Mouse (Mus musculus): ENCODE measurements around the gene Npw. TPM values are rescaled to one million over a fixed set of nuclear protein-coding genes. Genes with fewer than 3 reads are reported as not detected.
"Not testable (repeated sequence)": the region's sequence is repeated elsewhere in the genome, so short reads cannot be mapped to it uniquely, and the experiment has no call there.

Gene Npw
- polyA plus RNA-seq, 1 experiment from 2014 or later, result not detected

DNA sequence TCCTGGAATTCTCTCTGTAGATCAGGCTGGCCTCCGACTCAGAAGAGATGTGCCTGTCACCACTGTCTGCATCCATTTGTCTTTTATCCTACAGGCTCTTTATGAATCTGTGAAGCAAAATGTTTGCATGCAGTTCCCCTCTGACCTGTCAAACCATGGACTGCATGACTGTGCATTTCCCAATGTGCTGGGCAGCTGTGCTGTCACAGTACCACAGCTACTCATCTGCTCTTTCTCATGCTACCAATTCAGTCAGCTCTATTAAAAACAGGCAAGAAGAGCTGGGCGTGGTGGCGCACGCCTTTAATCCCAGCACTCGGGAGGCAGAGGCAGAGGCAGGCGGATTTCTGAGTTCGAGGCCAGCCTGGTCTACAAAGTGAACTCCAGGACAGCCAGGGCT is 8.8 kb upstream of the Npw start:
- H3K27me3 ChIP-seq (ENCODE audit: control insufficient read depth, insufficient read depth, low read length); H3K36me3 ChIP-seq (ENCODE audit: control insufficient read depth, insufficient read depth, low read length); H3K4me2 ChIP-seq; H3K4me3 ChIP-seq (ENCODE audit: low read depth, low read length); H3K9ac ChIP-seq (ENCODE audit: low read length); H3K9me3 ChIP-seq (ENCODE audit: control insufficient read depth, low read length); ATAC-seq (ENCODE audit: low FRiP score); DNase-seq (ENCODE audit: low spot score, missing footprints); H3K27ac ChIP-seq (ENCODE audit: low read depth, low read length): not testable (repeated sequence)
- WGBS, result 72% methylated on average over 7 of the region's 7 CpGs
- peaks cover 22% of the 10 kb centered on the region for H3K4me1 ChIP-seq (ENCODE audit: control insufficient read depth, insufficient read depth, low read length)

GRCm38 (mm10) chr17:24654969-24655368 is 3.3 kb downstream of the Npw start:
- DNase-seq (ENCODE audit: low spot score, missing footprints) (no peak), ATAC-seq (ENCODE audit: low FRiP score) (no peak)
- Histone ChIP-seq H3K27me3 (ENCODE audit: control insufficient read depth, insufficient read depth, low read length) (peaks cover 40% of the 10 kb centered on the region), H3K9me3 (ENCODE audit: control insufficient read depth, low read length) (no peaks in the 10 kb centered on the region), H3K4me2 (no peak overlapping the region), H3K9ac (ENCODE audit: low read length) (no peak overlapping the region), H3K4me3 (ENCODE audit: low read depth, low read length) (no peak overlapping the region), H3K27ac (ENCODE audit: low read depth, low read length) (no peak overlapping the region), H3K36me3 (ENCODE audit: control insufficient read depth, insufficient read depth, low read length) (no peaks in the 10 kb centered on the region), H3K4me1 (ENCODE audit: control insufficient read depth, insufficient read depth, low read length) (peaks cover 9% of the 10 kb centered on the region)
- WGBS, result 74% methylated on average over 4 of the region's 4 CpGs

GRCm38 (mm10) chr17:24653967-24654710 is 4.1 kb downstream of the Npw start:
- Histone ChIP-seq H3K27me3 (ENCODE audit: control insufficient read depth, insufficient read depth, low read length) (peaks cover 32% of the 10 kb centered on the region), H3K27ac (ENCODE audit: low read depth, low read length) (no peak overlapping the region), H3K9me3 (ENCODE audit: control insufficient read depth, low read length) (no peaks in the 10 kb centered on the region), H3K36me3 (ENCODE audit: control insufficient read depth, insufficient read depth, low read length) (no peaks in the 10 kb centered on the region), H3K4me3 (ENCODE audit: low read depth, low read length) (no peak overlapping the region), H3K9ac (ENCODE audit: low read length) (no peak overlapping the region), H3K4me2 (peak overlapping the region; percentile 8), H3K4me1 (ENCODE audit: control insufficient read depth, insufficient read depth, low read length) (peaks cover 14% of the 10 kb centered on the region)
- ATAC-seq (ENCODE audit: low FRiP score) (peak; percentile 68), DNase-seq (ENCODE audit: low spot score, missing footprints) (peak; percentile 97)
- 4% methylated on average over 19 of the region's 19 CpGs for WGBS

- H3K27me3 ChIP-seq (ENCODE audit: control insufficient read depth, insufficient read depth, low read length), result peaks cover 12% of the 10 kb centered on the region
- 76% methylated on average over 3 of the region's 3 CpGs for WGBS
- ATAC-seq (ENCODE audit: low FRiP score), result no peak
- no peak overlapping the region for H3K4me2 ChIP-seq
- H3K4me1 ChIP-seq (ENCODE audit: control insufficient read depth, insufficient read depth, low read length), result peaks cover 9% of the 10 kb centered on the region
- no peak overlapping the region for H3K9ac ChIP-seq (ENCODE audit: low read length)
- no peak overlapping the region for H3K4me3 ChIP-seq (ENCODE audit: low read depth, low read length)
- no peaks in the 10 kb centered on the region for H3K36me3 ChIP-seq (ENCODE audit: control insufficient read depth, insufficient read depth, low read length)
- DNase-seq (ENCODE audit: low spot score, missing footprints), result peak; percentile 62
- H3K9me3 ChIP-seq (ENCODE audit: control insufficient read depth, low read length), result no peaks in the 10 kb centered on the region
- H3K27ac ChIP-seq (ENCODE audit: low read depth, low read length), result no peak overlapping the region
Measured at GRCm38 (mm10) chr17:24651835-24652234, 6.4 kb downstream of the Npw start.

GRCm38 (mm10) chr17:24650766-24651165 is 7.5 kb downstream of the Npw start:
- Histone ChIP-seq H3K9ac (ENCODE audit: low read length) (no peak overlapping the region), H3K4me1 (ENCODE audit: control insufficient read depth, insufficient read depth, low read length) (peaks cover 9% of the 10 kb centered on the region), H3K4me3 (ENCODE audit: low read depth, low read length) (no peak overlapping the region), H3K4me2 (no peak overlapping the region), H3K36me3 (ENCODE audit: control insufficient read depth, insufficient read depth, low read length) (no peaks in the 10 kb centered on the region), H3K27ac (ENCODE audit: low read depth, low read length) (no peak overlapping the region), H3K9me3 (ENCODE audit: control insufficient read depth, low read length) (no peaks in the 10 kb centered on the region), H3K27me3 (ENCODE audit: control insufficient read depth, insufficient read depth, low read length) (peaks cover 10% of the 10 kb centered on the region; the same call in 1 of the 2 replicates)
- DNase-seq (ENCODE audit: low spot score, missing footprints) (peak; percentile 83), ATAC-seq (ENCODE audit: low FRiP score) (no peak)
- WGBS, result 73% methylated on average over 4 of the region's 4 CpGs

DNA sequence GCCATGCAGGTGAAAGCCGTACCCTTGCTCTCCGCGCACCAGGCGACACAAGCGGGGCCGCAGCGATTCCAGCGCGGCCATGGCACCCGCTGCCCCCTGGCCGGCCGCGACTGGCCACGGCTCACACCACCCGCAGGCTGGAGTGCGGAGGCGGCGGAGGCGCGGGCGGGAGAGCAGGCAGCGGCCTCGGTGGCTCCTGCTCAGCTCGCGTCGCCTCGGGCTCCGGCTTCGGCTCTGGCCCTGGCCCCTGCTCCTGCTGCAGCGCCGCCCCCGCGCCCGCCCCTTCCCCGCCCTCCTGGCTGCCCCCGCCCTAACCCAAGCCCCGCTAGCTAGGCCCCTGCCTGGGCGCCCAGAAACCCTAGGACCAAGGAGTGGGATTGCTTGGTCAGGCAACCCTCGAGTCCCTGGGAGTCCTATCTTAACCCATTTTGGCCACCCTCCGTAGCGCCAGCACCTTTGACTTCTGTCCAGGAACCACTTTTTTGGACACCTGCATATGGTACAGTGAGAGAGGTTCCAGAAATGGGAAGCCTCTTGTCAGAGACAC is 8.1 kb downstream of the Npw start, which contains the start of gene Slc9a3r2:
Gene Slc9a3r2, minus strand, starts transcription at position 258 of the 547 bp plus-strand sequence.
- no peaks in the 10 kb centered on the region for H3K9me3 ChIP-seq (ENCODE audit: control insufficient read depth, low read length)
- no peak within 1 kb of the TSS for H3K27ac ChIP-seq (ENCODE audit: low read depth, low read length)
- no peaks in the 10 kb centered on the region for H3K36me3 ChIP-seq (ENCODE audit: control insufficient read depth, insufficient read depth, low read length)
- ATAC-seq (ENCODE audit: low FRiP score) (peak; percentile 51), DNase-seq (ENCODE audit: low spot score, missing footprints) (peak; percentile 93)
- 1% methylated on average over 38 of the region's 41 CpGs for WGBS
- H3K9ac ChIP-seq (ENCODE audit: low read length), result peak within 1 kb of the TSS; percentile 70
- peak within 1 kb of the TSS; percentile 47 for H3K4me3 ChIP-seq (ENCODE audit: low read depth, low read length)
- H3K27me3 ChIP-seq (ENCODE audit: control insufficient read depth, insufficient read depth, low read length), result peaks cover 10% of the 10 kb centered on the region; the same call in 1 of the 2 replicates
- H3K4me2 ChIP-seq, result peak within 1 kb of the TSS; percentile 98
- H3K4me1 ChIP-seq (ENCODE audit: control insufficient read depth, insufficient read depth, low read length), result peaks cover 9% of the 10 kb centered on the region

DNA sequence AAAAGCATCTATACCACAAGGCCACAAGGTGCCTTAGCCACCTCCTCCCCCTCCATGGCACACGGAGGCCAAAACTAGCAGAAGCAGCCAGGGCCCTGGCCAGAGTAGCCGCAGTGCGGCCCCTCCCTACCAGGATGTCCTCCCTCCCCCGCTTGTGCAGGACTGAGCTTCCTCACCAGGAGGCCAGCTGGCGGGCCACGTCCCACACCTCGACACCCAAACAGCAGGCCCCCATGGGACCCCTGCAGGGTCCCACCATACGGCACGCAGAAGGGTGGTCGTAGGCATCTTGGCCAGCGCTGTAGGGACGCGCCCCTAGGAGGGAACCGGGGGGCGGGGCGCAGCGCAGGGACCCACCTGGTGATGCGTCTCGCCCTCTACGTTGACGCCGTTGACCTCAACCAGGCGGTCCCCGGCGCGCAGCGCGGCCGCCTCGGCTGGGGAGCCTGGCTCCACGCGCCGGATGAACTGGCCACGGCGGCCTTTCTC is 8.6 kb downstream of the Npw start:
- Histone ChIP-seq H3K27ac (ENCODE audit: low read depth, low read length) (no peak overlapping the region), H3K36me3 (ENCODE audit: control insufficient read depth, insufficient read depth, low read length) (no peaks in the 10 kb centered on the region), H3K9me3 (ENCODE audit: control insufficient read depth, low read length) (no peaks in the 10 kb centered on the region), H3K27me3 (ENCODE audit: control insufficient read depth, insufficient read depth, low read length) (peaks cover 10% of the 10 kb centered on the region; the same call in 1 of the 2 replicates), H3K4me2 (peak overlapping the region; percentile 98), H3K4me3 (ENCODE audit: low read depth, low read length) (peak overlapping the region; percentile 47), H3K9ac (ENCODE audit: low read length) (peak overlapping the region; percentile 70), H3K4me1 (ENCODE audit: control insufficient read depth, insufficient read depth, low read length) (peaks cover 9% of the 10 kb centered on the region)
- WGBS, result 2% methylated on average over 34 of the region's 35 CpGs
- no peak for DNase-seq (ENCODE audit: low spot score, missing footprints)
- peak; percentile 60 for ATAC-seq (ENCODE audit: low FRiP score)

DNA sequence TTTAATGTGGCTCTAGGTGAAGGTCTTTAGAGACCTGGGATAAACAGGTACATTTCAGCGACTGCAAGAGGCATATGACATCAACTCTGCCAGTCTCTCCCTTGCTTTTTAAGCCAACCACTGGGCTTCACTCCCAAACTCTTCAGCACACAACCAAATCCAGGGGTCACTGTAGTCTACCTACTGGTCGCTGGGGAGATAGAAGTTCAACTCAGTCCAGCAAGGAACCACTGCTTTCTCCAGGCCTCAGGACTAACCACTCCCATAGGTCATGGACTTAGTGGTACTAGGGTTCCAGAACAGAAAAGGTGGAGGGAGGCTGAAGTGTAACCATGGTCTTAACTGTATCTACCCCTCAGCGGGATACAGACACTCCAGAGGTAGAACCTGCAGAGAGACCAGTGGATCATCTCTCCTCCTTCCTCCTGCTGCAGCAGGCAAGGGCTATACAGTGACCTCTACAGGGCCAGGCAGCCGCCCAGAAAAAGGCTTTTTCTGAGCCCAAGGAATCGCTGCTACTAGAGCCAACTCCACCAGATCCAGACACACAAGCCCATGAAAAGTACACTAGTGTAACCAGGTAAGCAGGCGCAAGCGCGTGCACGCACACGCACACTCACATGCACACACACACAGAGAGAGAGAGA is 9.4 kb downstream of the Npw start:
- Histone ChIP-seq H3K36me3 (ENCODE audit: control insufficient read depth, insufficient read depth, low read length) (no peaks in the 10 kb centered on the region), H3K27me3 (ENCODE audit: control insufficient read depth, insufficient read depth, low read length) (peaks cover 10% of the 10 kb centered on the region; the same call in 1 of the 2 replicates), H3K9ac (ENCODE audit: low read length) (no peak overlapping the region), H3K27ac (ENCODE audit: low read depth, low read length) (no peak overlapping the region), H3K4me3 (ENCODE audit: low read depth, low read length) (peak overlapping the region; percentile 47), H3K4me2 (no peak overlapping the region), H3K9me3 (ENCODE audit: control insufficient read depth, low read length) (no peaks in the 10 kb centered on the region), H3K4me1 (ENCODE audit: control insufficient read depth, insufficient read depth, low read length) (peaks cover 9% of the 10 kb centered on the region)
- ATAC-seq (ENCODE audit: low FRiP score) (no peak), DNase-seq (ENCODE audit: low spot score, missing footprints) (no peak)
- 73% methylated on average over 10 of the region's 10 CpGs for WGBS

GRCm38 (mm10) chr17:24647493-24647892 is 10.8 kb downstream of the Npw start:
- no peak overlapping the region for H3K27ac ChIP-seq (ENCODE audit: low read depth, low read length)
- no peak overlapping the region for H3K4me2 ChIP-seq
- peaks cover 10% of the 10 kb centered on the region; the same call in 1 of the 2 replicates for H3K27me3 ChIP-seq (ENCODE audit: control insufficient read depth, insufficient read depth, low read length)

More at GRCm38 (mm10) chr17:24647493-24647892, 10.8 kb downstream of the Npw start:
- no peak overlapping the region for H3K9ac ChIP-seq (ENCODE audit: low read length)
- no peaks in the 10 kb centered on the region for H3K9me3 ChIP-seq (ENCODE audit: control insufficient read depth, low read length)
- DNase-seq (ENCODE audit: low spot score, missing footprints) (no peak), ATAC-seq (ENCODE audit: low FRiP score) (no peak)
- H3K36me3 ChIP-seq (ENCODE audit: control insufficient read depth, insufficient read depth, low read length), result no peaks in the 10 kb centered on the region
- peaks cover 9% of the 10 kb centered on the region for H3K4me1 ChIP-seq (ENCODE audit: control insufficient read depth, insufficient read depth, low read length)
- WGBS, result 84% methylated on average over 11 of the region's 11 CpGs
- no peak overlapping the region for H3K4me3 ChIP-seq (ENCODE audit: low read depth, low read length)

Data from midbrain, embryonic 11.5 days (tissue).